Mouse (Mus musculus) thymus, adult 2 months (tissue): ENCODE data around the gene Ypel4. TPM values are rescaled to one million over a fixed set of nuclear protein-coding genes. Genes with fewer than 3 reads are reported as not detected.

ENCODE experiments used
- DNase-seq: peaks from one replicate; pipeline ENCODE4 v3.0.0; 2021
- H3K27ac ChIP-seq: fragments of 200-500 bp; 2 replicates; pipeline ENCODE4 v1.5.1; 2012; ENCODE audit warnings: low read length, control low read depth; ENCODE audit not compliant: control insufficient read depth, insufficient read depth
- H3K27me3 ChIP-seq: fragments of 200-500 bp; 2 replicates; pipeline ENCODE4 v1.6.1; 2012; ENCODE audit warnings: mild to moderate bottlenecking, low read length, moderate library complexity, mixed read lengths; ENCODE audit not compliant: control insufficient read depth, insufficient read depth
- H3K36me3 ChIP-seq: fragments of 200-500 bp; 2 replicates; pipeline ENCODE4 v1.6.1; 2012; ENCODE audit warnings: mild to moderate bottlenecking, low read length, moderate library complexity; ENCODE audit not compliant: control insufficient read depth, insufficient read depth
- H3K4me1 ChIP-seq: fragments of 200-500 bp; replicated peaks from 2 replicates; pipeline ENCODE4 v1.6.1; 2012; ENCODE audit warnings: low read length; ENCODE audit not compliant: control insufficient read depth, insufficient read depth
- H3K4me3 ChIP-seq: fragments of 200-500 bp; 2 replicates; pipeline ENCODE4 v1.5.1; 2012; ENCODE audit warnings: mild to moderate bottlenecking, low read length, control low read depth, moderate library complexity; ENCODE audit not compliant: control insufficient read depth, insufficient read depth
- CTCF ChIP-seq: fragments of 200-500 bp; IDR thresholded peaks from 2 replicates; pipeline ENCODE4 v1.5.1; 2012; ENCODE audit warnings: mild to moderate bottlenecking, control low read depth, low read length, moderate library complexity, borderline replicate concordance; ENCODE audit not compliant: control insufficient read depth, poor library complexity, insufficient read depth; ENCODE audit errors: extremely low read depth
- POLR2A ChIP-seq: fragments of 200-500 bp; IDR thresholded peaks from 2 replicates; pipeline ENCODE4 v1.6.1; 2012; ENCODE audit warnings: mild to moderate bottlenecking, low read length, control low read depth, moderate library complexity; ENCODE audit not compliant: control insufficient read depth, poor library complexity, insufficient read depth; ENCODE audit errors: extremely low read depth
- WGBS: fragments of 180-500 bp; shearing (Covaris S2); methylation state at CpG from one replicate; pipeline ENCODE4 v1.1.7; 2018; 5-methylcytosine and 5-hydroxymethylcytosine counted together
- polyA plus RNA-seq: library from polyadenylated mRNA; depleted of rRNA; stranded (reverse); fragments of >200 nt; gene quantifications from 2 replicates; pipeline ENCODE4 v1.2.3, GENCODE M21; 2012

Gene Ypel4
- polyA plus RNA-seq, 1 experiment, result 2.0 TPM

- Histone ChIP-seq H3K36me3 (no peaks in the 10 kb centered on the region), H3K27ac (no peak overlapping the region), H3K4me1 (peaks cover 17% of the 10 kb centered on the region), H3K4me3 (no peak overlapping the region), H3K27me3 (peaks cover 21% of the 10 kb centered on the region)
- DNase-seq, result no peak
- TF ChIP-seq CTCF (no peak), POLR2A (no peak)
- 85% methylated on average over 5 of the region's 5 CpGs for WGBS
These were observed 8.1 kb downstream of the Ypel4 start for GRCm38 (mm10) chr2:84741841-84742450.

DNA sequence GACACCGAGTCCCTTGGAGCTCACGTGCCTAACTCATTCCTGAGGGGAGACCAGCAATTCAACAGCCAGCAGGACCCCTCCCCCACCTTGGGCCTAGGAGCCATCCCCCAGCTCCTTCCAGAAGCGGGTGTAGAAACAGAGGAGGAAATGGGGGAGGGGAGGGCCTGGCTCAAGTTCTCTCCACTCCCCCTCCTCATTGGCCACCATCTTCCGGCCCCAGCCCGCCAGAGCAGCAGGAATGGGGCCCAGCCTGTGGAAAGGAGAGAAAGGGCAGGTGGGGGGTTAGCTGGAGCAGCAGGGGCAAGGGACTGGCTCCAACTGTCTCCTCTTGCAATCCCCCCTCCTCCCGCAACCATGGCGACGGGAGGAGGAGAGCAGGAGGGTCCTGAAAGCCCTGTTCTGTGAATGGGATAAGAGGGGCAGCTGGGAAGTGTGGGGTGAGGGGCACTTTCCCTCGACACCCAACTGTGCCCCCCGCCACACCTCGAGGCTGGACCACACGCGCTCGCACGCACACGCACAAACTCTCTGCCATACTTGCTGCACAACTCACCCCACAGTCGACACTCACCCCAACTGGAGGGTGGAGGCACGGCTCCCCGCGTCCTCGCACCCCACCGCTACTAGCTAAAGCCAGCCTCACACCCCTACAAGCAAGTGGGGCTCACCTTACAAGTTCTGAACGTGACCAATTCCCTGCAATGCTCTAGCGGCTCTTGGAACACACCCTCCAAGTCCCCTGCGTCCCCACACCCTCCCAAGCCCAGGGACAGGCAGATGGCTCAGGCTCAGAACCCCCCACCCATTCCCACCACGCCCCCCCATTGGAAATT is 8.8 kb downstream of the Ypel4 start:
- H3K36me3 ChIP-seq, result no peaks in the 10 kb centered on the region
- peaks cover 17% of the 10 kb centered on the region for H3K27me3 ChIP-seq
- no peak overlapping the region for H3K27ac ChIP-seq
- peak overlapping the region; percentile 55 for H3K4me3 ChIP-seq
- peaks cover 17% of the 10 kb centered on the region for H3K4me1 ChIP-seq
- no peak for TF ChIP-seq CTCF
- no peak for TF ChIP-seq POLR2A
- 28% methylated on average over 26 of the region's 26 CpGs for WGBS
- no peak for DNase-seq

DNA sequence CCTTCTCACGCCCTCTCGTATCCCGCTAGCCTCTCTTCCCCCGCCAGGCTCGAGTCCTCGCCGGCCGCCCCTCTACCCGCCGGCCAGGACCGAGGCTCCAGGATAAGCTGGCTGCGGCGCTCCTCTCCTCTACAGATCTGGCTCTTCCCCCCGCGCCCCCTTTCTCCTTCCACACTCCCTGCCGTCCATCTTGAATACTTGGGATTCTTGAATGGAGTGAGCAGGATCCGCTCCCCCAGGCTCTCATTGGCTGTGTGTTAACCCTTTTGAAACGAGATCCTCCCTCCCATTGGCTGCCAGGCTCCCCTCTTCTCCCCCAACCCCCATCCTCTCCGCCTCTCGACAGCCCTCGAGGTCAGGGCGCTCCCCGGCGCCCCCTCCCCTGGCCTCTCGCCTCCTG is 9.7 kb downstream of the Ypel4 start, which contains the start of gene Gm19426:
TSS of gene Gm19426 (minus strand) at position 95 of the 400 bp plus-strand sequence.
- Histone ChIP-seq H3K36me3 (no peaks in the 10 kb centered on the region), H3K4me3 (peak within 1 kb of the TSS; percentile 55), H3K27me3 (peaks cover 15% of the 10 kb centered on the region), H3K27ac (no peak within 1 kb of the TSS), H3K4me1 (peaks cover 17% of the 10 kb centered on the region)
- DNase-seq, result peak; percentile 19
- WGBS, result 4% methylated on average over 25 of the region's 25 CpGs
- TF ChIP-seq POLR2A, result no peak
- no peak for TF ChIP-seq CTCF

DNA sequence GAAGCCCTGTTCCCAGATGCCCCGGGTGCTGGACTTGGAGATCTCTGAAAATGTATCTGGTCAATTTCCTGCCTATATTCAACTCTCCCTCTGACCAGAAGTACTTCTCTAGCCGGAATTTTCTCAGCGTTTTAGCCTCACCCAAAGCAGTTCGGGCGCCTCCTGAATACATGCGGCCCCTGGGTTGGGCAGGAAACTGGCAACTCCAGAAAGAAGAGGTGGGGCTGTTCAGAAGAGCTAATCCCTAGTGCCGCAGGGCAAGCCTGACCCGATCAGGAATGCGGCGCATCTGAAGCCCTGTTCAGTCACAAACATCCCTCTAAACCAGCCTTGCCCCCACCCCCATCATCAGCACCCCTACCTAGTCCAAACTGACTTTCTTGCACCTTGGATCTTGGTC is 10.3 kb downstream of the Ypel4 start:
- TF ChIP-seq CTCF (no peak), POLR2A (no peak)
- no peak overlapping the region for H3K27ac ChIP-seq
- WGBS, result 44% methylated on average over 10 of the region's 10 CpGs
- DNase-seq, result no peak
- H3K4me3 ChIP-seq, result peak overlapping the region; percentile 55; the same call in 1 of the 2 replicates
- peaks cover 17% of the 10 kb centered on the region for H3K4me1 ChIP-seq
- no peaks in the 10 kb centered on the region for H3K36me3 ChIP-seq
- peaks cover 15% of the 10 kb centered on the region for H3K27me3 ChIP-seq

DNA sequence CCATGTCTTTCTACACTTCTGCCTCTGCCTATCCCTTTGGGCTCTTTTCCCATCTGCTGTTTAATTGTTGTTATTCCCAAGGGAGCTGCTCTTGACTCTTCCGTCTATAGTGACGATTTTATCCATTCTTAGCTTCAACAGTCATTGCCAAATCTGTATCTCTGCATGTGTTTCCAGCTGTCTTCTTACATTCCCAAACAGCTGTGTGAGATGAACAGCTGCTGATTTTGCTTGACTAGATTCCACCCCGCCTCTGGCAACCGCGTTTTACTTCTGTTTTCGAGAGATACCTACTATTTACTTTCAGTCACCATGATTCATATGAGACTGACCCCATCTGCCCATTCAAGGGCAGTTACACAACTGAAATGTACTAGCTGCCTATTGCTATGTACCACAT is 16.3 kb downstream of the Ypel4 start:
- Histone ChIP-seq H3K27me3 (no peaks in the 10 kb centered on the region), H3K4me3 (no peak overlapping the region), H3K4me1 (no peaks in the 10 kb centered on the region), H3K36me3 (no peaks in the 10 kb centered on the region), H3K27ac (no peak overlapping the region)
- no peak for DNase-seq
- TF ChIP-seq POLR2A (no peak), CTCF (no peak)
- 86% methylated on average over 6 of the region's 6 CpGs for WGBS

GRCm38 (mm10) chr2:84756245-84756644 is 22.4 kb downstream of the Ypel4 start:
- no peak for TF ChIP-seq POLR2A
- no peak for TF ChIP-seq CTCF
- WGBS, result 70% methylated on average over 5 of the region's 5 CpGs
- DNase-seq, result no peak

More at GRCm38 (mm10) chr2:84756245-84756644, 22.4 kb downstream of the Ypel4 start:
- Histone ChIP-seq H3K36me3 (no peaks in the 10 kb centered on the region), H3K4me1 (no peaks in the 10 kb centered on the region), H3K27me3 (no peaks in the 10 kb centered on the region), H3K4me3 (no peak overlapping the region), H3K27ac (no peak overlapping the region)
